Mouse (Mus musculus): Measurements from ENCODE around the gene Fosl2. TPM values are rescaled to one million over a fixed set of nuclear protein-coding genes. Genes with fewer than 3 reads are reported as not detected.

Gene Fosl2
- polyA plus RNA-seq, 1 experiment from 2014 or later: 0.58 TPM

Other genes with a start within 250 kb of the Fosl2 start
- 0.13 TPM in 1 of 2 replicates, not detected in the other for gene Plb1, start 96.9 kb downstream of the Fosl2 start, polyA plus RNA-seq (2015; fragmentation: Nextera tagmentation; extraction: Ambion mirVana)

Data from liver, embryonic 15.5 days (tissue).